Mouse (Mus musculus): Measurements from ENCODE around the gene Atoh8.

DNA sequence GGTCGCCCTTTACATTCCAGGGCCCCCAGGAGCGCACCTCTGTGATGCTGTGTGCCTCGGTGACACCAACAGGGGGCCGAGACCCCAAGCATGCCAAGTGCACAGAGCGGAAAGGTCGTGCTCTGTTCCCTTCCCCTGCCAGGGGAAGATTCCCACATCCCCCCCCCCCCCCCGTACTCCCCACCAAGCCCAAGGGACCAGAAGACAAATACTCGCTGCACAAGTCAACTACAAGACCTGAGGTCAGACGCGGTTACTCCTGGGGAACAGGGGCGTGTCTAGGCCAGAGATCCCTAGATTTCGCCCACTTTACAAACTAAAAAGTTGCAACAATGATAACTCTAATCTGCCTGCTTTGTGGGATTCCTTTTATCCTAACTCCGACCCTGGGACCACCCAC, 1.4 kb downstream of the Atoh8 start:
- TF ChIP-seq CTCF (IDR thresholded peaks at IDR 0.05; ENCODE audit: low read depth) (no peak), EP300 (IDR thresholded peaks at IDR 0.05; ENCODE audit: low read depth) (no peak)

All from liver, embryonic 14.5 days (tissue).